Mouse (Mus musculus) retina, embryonic 14.5 days (tissue): ENCODE data around the gene Nav2.

ENCODE experiments used
- DNase-seq: peaks from one replicate; pipeline ENCODE4 v3.0.0-alpha.2; 2015; ENCODE audit warnings: low spot score

The Nav2 gene

DNA sequence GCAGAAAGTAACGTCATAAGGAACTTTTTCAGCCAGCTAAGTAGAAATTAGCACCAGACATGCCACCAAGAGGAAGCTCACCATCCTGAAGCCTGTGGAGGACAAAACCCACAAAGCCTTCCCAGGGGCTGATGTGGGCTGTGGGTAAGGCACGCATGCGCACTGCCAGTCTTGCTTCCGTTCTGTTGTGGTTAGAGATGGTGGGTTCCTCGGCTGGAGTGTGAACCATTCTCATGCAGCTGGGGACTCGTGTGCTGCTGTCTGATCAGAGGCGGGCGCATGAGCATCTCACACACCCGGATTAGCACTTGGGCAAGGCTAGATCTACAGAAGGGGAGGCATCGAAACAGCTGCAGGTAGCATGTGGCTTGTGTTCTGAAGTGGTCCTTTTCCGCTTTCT, 29.0 kb downstream of the Nav2 start:
- no peak for DNase-seq

- DNase-seq: peak; percentile 76
Observed at GRCm38 (mm10) chr7:48938190-48938589, 29.7 kb downstream of the Nav2 start.

GRCm38 (mm10) chr7:48948381-48949108, 40.0 kb downstream of the Nav2 start:
- DNase-seq: no peak

DNA sequence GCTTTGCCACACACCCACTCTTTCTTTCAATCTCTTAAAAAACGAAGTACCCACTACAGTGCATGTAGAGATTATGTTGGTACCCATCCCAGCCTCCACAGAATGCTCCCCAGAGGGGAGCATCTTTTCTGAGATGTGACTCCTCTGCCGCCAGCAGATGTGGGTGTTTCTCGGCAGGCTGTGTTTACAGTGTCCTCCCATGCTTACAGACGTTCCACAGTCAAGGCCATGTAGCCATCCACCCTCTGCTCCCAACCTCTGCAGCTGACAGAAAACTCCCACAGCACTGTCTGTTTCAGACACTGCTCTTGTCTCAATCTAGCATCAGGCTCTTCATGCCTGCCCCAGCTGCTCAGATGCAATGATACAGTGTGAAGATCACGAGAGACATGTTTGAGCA, 46.0 kb downstream of the Nav2 start:
- DNase-seq: no peak

- DNase-seq: peak; percentile 89
Observed at GRCm38 (mm10) chr7:48958528-48959315, 50.2 kb downstream of the Nav2 start.

DNA sequence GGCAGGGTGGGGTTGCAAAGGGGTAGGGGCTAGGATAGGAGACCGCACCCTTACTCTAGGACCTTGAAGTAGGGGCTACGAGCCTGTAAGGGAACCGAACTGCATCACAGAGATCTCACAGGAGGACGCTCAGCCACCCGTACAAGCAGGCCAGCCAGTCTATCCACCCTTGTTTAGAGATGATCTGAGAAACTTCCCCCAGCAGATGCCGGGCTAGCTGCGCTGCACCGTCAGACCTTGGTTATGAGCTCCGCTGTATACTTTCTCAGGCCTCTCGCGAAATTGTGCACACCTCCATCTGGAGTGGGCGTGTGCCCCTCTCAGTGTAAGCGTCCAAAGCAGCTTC, 50.8 kb downstream of the Nav2 start:
- DNase-seq: no peak

- peak; percentile 49 for DNase-seq
Observed at GRCm38 (mm10) chr7:48960152-48960551, 51.6 kb downstream of the Nav2 start.

DNA sequence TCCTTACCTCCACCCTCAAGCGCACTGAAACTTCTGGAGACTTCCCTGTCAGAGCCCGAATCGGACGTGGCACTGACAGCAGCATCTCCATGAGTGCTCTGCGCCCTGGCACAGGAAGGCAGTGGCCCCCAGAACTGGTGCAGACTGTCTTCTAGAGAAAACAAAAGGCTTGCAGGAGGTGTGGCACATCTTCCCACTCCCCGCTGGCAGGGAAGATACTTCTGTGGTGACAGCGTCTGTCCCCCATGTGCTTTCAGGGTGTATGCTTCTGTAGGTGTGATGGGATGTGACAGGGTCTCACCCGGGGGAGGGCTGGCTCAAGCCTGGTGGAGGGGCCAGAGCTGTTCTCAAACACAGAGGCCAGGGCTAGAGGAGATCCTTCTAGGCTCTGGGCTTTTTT, 53.0 kb downstream of the Nav2 start:
- peak; percentile 41 for DNase-seq

- DNase-seq: no peak
Observed at GRCm38 (mm10) chr7:48961935-48962334, 53.4 kb downstream of the Nav2 start.

- peak; percentile 43 for DNase-seq
Observed at GRCm38 (mm10) chr7:48963112-48963511, 54.6 kb downstream of the Nav2 start.

GRCm38 (mm10) chr7:48963554-48963953, 55.0 kb downstream of the Nav2 start:
- no peak for DNase-seq

GRCm38 (mm10) chr7:48965796-48966512, 57.4 kb downstream of the Nav2 start:
- DNase-seq: no peak

DNA sequence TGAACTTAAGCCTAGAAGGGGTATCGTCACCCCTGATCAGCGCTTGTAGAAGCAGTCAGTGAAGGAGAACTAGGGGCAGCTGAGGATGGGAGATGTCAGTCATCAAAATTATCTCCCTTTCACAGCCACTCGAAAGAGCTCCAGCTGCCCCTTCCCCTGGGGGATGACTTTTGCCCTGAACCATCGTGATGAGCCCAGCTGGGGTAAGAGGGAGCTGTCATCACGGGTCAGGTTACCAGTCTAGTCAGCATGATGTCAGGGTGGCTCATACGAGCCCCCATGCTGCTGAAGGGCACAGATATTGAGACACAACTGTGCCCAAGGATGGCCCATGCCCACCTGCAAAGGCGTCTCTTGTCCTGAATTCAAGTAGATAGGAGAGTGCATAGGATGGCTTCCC, 72.5 kb downstream of the Nav2 start:
- no peak for DNase-seq

GRCm38 (mm10) chr7:48981814-48982213, 73.3 kb downstream of the Nav2 start:
- DNase-seq: no peak

GRCm38 (mm10) chr7:48982573-48982972, 74.1 kb downstream of the Nav2 start:
- no peak for DNase-seq

DNA sequence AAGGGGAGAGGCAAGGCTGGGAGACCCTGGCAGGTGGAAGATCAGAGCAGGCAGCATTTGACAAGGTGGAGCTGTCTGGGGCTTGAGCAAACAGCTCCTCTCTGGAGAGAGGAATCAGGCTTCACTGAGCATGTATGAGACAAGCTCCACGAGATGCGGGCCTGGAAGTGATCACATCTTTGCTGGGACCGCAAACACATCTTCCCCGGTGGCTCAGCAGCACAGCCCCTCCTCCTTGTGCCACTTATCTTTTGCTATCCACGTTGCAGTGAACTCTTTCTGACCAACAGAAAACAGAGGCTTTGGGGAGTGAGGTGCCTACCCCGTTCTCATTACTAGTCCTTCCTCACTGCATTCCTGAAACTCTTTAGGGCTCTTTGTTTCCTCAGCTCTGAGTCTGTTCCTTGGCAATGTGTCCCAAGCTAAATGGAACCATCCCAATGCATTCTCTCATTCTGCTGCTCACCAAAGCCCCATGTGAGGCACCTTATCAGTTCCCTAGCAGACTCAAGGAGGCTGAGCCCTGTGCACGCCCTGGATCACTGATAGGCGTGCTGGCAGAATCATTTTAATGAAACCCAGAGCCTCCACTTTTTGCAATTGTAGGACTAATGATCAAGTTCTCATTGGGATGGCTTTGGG, 83.5 kb downstream of the Nav2 start:
- no peak for DNase-seq

DNA sequence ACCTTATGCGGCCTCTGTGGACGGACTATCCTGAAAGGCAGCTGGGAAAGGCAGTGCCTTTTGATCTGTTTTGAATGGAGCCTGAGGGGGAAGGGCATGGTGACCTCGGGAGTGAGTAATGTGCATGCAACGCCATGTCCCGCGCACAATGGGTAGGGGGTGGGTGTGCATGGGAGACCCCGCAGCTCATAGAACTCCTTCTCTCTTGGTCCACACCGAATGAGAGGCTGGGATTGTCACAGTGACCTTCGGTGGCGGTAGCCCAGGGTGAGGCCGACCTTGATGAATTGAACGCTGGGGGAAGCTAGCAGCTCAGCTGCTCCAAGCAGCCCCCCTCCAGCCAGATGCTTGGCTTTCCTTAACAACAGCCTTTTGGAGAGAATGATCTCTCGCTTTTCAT, 86.7 kb downstream of the Nav2 start:
- DNase-seq: peak; percentile 21

- DNase-seq: no peak
Observed at GRCm38 (mm10) chr7:48995701-48996100, 87.2 kb downstream of the Nav2 start.

- no peak for DNase-seq
Observed at GRCm38 (mm10) chr7:48996829-48997228, 88.3 kb downstream of the Nav2 start.

- DNase-seq: no peak
Observed at GRCm38 (mm10) chr7:48998097-48998496, 89.6 kb downstream of the Nav2 start.

DNA sequence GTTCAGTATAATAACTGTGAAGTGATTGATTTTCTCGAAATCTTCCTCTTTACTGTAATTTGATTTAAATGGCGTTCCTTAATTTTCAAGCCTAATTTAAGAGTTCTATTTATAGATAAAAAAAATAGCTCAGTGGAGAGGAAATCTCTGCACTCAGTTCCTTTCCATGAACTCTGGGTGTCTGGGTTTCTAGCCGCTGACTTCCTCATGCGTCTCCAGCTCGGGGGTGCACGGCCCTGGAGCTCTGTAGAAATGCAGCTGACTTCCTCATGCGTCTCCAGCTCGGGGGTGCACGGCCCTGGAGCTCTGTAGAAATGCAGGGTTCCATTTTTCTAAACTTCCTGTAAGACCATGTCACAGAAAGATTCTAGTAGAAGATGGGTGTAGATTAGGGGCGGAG, 90.1 kb downstream of the Nav2 start:
- no peak for DNase-seq

GRCm38 (mm10) chr7:49000816-49001215, 92.3 kb downstream of the Nav2 start:
- no peak for DNase-seq

DNA sequence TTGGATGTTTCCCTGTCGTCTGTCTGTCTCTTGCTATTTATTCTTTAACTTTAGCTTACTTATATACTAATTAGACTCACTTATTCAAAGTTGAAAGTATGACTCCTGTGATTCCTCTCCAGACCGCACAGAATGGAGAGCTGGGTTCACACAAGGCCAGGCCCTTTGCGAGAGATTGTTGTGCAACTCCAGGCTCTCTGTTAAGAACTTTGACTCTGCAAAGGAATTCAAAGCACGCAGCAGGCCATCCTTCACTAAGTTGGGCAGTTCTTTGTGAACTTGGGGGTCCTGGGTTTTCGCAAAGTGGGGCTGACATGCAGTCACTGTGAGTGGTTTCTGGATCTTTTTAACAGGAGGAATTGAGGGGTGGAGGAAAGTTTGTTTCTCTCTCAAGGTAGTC, 95.9 kb downstream of the Nav2 start:
- DNase-seq: no peak
